Mouse (Mus musculus) neural tube, embryonic 14.5 days (tissue): ENCODE measurements around the gene Ern1. TPM values are rescaled to one million over a fixed set of nuclear protein-coding genes. Genes with fewer than 3 reads are reported as not detected.

ENCODE experiments used
- ATAC-seq: fragments of 200-750 bp; cut with Nextera tagmentation; 2 replicates; pipeline ENCODE4 v1.8.0; 2017; ENCODE audit warnings: low read depth, mild to moderate bottlenecking, moderate TSS enrichment, moderate library complexity
- H3K27ac ChIP-seq: fragments of 300-500 bp; sonication (generic); 2 replicates; pipeline ENCODE4 v1.5.1; 2014; ENCODE audit warnings: low read depth, mild to moderate bottlenecking, control low read depth, low read length, moderate library complexity, mixed read lengths
- H3K27me3 ChIP-seq: fragments of 300-500 bp; sonication (generic); 2 replicates; pipeline ENCODE4 v1.6.1; 2014; ENCODE audit warnings: low read length; ENCODE audit not compliant: control insufficient read depth, insufficient read depth
- H3K36me3 ChIP-seq: fragments of 300-500 bp; sonication (generic); 2 replicates; pipeline ENCODE4 v1.6.1; 2014; ENCODE audit warnings: low read length, mixed read lengths; ENCODE audit not compliant: control insufficient read depth, insufficient read depth
- H3K4me1 ChIP-seq: fragments of 300-500 bp; sonication (generic); 2 replicates; pipeline ENCODE4 v1.6.1; 2014; ENCODE audit warnings: low read length; ENCODE audit not compliant: control insufficient read depth, insufficient read depth
- H3K4me2 ChIP-seq: fragments of 300-500 bp; sonication (generic); 2 replicates; pipeline ENCODE4 v1.6.1; 2014; ENCODE audit warnings: mild to moderate bottlenecking, low read depth, low read length, control low read depth
- H3K4me3 ChIP-seq: fragments of 300-500 bp; sonication (generic); 2 replicates; pipeline ENCODE4 v1.5.1; 2014; ENCODE audit warnings: low read depth, low read length, control low read depth, mixed read lengths
- H3K9ac ChIP-seq: fragments of 300-500 bp; sonication (generic); replicated peaks from 2 replicates; pipeline ENCODE4 v1.6.1; 2014; ENCODE audit warnings: low read depth, mild to moderate bottlenecking, control low read depth, low read length, mixed read lengths
- H3K9me3 ChIP-seq: fragments of 300-500 bp; sonication (generic); 2 replicates; pipeline ENCODE4 v1.6.1; 2016; ENCODE audit warnings: low read length; ENCODE audit not compliant: control insufficient read depth
- WGBS: fragments of 180-500 bp; shearing (Covaris S2); extraction: QIAGEN DNeasy Blood & Tissue Kit; methylation state at CpG from one replicate; pipeline ENCODE4 v1.1.7; 2014; 5-methylcytosine and 5-hydroxymethylcytosine counted together
- polyA plus RNA-seq: library from polyadenylated mRNA; unstranded; fragments of >200 nt; fragmentation: Nextera tagmentation; extraction: Ambion mirVana; gene quantifications from 2 replicates; pipeline ENCODE4 v1.2.1, GENCODE M21; 2014

The Ern1 gene
- polyA plus RNA-seq, 1 experiment from 2014 or later, result 7.6 TPM

DNA sequence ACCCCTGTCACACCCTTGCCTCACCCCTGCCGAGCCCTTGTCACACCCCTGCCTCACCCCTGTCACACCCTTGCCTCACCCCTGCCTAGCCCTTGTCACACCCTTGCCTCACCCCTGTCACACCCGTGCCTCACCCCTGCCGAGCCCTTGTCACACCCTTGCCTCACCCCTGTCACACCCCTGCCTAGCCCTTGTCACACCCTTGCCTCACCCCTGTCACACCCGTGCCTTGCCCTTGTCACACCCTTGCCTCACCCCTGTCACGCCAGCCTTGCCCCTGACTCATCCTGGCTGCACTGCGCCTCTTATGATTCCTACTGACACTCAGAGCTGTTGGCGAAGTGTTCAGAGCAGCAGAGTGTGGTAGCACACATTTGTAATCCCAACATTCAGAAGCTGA lies 20.0 kb upstream of the Ern1 start:
- 0 out of 2 replicates have a peak, but pooled peaks cover 8% of the 10 kb centered on the region for H3K36me3 ChIP-seq
- WGBS, result 90% methylated on average over 7 of the region's 7 CpGs
- ATAC-seq, result no peak
- H3K27ac ChIP-seq, result no peak overlapping the region
- no peak overlapping the region for H3K9ac ChIP-seq
- no peaks in the 10 kb centered on the region for H3K4me1 ChIP-seq
- H3K27me3 ChIP-seq, result no peaks in the 10 kb centered on the region
- no peaks in the 10 kb centered on the region for H3K9me3 ChIP-seq
- H3K4me2 ChIP-seq, result no peak overlapping the region
- no peak overlapping the region for H3K4me3 ChIP-seq

DNA sequence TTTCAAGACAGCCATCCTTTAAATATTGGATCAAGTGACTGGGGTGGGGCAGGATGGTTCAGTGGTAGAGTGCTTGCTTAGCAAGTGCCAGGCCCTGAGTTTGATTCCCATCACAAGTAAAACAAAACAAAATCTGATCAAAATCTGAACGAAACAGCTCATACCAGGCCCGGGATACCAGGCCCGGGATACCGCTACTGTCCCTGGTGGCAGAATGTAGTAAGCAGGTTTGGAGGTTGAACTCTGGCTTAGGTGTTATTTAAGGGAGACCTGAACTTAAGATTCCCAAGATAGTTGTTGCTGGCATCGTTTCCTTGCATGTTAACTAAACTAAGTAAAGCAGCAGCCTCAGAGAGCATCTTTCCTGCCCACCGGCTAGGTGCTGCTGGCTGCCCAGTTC lies 18.6 kb upstream of the Ern1 start:
- H3K4me3 ChIP-seq, result no peak overlapping the region
- WGBS, result 88% methylated on average over 6 of the region's 6 CpGs

DNA sequence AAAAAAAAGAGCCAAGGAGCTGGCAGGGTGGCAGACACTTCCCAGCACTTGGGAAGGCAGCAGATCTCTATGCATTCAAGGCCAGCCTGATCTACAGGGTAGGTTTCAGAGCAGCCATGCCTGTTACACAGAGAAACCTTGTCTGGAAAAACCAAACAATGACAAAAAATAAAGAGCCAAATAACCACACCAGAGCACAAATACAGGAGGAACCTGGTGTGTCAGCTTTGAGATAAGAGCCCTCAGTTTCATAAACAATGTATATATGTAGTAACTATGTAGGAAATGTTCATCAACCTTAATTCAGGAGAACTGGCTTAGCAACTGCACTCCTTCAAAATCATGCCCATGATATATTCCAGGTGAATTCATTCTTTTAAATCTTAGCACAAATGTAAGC lies 16.5 kb upstream of the Ern1 start:
- 0 out of 2 replicates have a peak, but pooled peaks cover 5% of the 10 kb centered on the region for H3K36me3 ChIP-seq
- ATAC-seq, result no peak
- no peak overlapping the region for H3K9ac ChIP-seq
- H3K9me3 ChIP-seq, result no peaks in the 10 kb centered on the region
- H3K27me3 ChIP-seq, result no peaks in the 10 kb centered on the region
- no peak overlapping the region for H3K27ac ChIP-seq
- no peak overlapping the region for H3K4me3 ChIP-seq
- H3K4me2 ChIP-seq, result no peak overlapping the region
- 0 out of 2 replicates have a peak, but pooled peaks cover 8% of the 10 kb centered on the region for H3K4me1 ChIP-seq

More for the DNA sequence above, 18.6 kb upstream of the Ern1 start:
- Histone ChIP-seq H3K4me1 (0 out of 2 replicates have a peak, but pooled peaks cover 8% of the 10 kb centered on the region), H3K27me3 (no peaks in the 10 kb centered on the region), H3K4me2 (no peak overlapping the region), H3K27ac (no peak overlapping the region), H3K9ac (no peak overlapping the region), H3K36me3 (0 out of 2 replicates have a peak, but pooled peaks cover 8% of the 10 kb centered on the region), H3K9me3 (no peaks in the 10 kb centered on the region)
- ATAC-seq, result no peak

DNA sequence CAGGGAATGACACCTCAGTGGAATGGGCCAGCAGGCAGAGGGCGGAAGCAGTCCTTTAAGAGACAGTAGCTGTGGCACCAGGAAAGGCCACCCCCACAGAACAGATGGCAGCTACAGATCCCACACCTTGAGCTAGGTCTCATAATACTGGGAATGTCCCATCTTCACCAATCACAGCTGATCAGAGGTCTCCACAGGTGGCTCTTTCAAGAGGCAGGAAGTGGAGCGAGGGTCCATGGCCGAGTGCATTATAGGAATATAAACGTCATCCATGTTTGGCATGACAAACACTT lies 15.7 kb upstream of the Ern1 start:
- no peak for ATAC-seq
- no peak overlapping the region for H3K27ac ChIP-seq
- 86% methylated on average over 4 of the region's 4 CpGs for WGBS
- 0 out of 2 replicates have a peak, but pooled peaks cover 8% of the 10 kb centered on the region for H3K4me1 ChIP-seq
- H3K9me3 ChIP-seq, result no peaks in the 10 kb centered on the region
- H3K36me3 ChIP-seq, result 0 out of 2 replicates have a peak, but pooled peaks cover 3% of the 10 kb centered on the region
- H3K27me3 ChIP-seq, result no peaks in the 10 kb centered on the region
- H3K4me3 ChIP-seq, result no peak overlapping the region
- no peak overlapping the region for H3K9ac ChIP-seq
- no peak overlapping the region for H3K4me2 ChIP-seq

DNA sequence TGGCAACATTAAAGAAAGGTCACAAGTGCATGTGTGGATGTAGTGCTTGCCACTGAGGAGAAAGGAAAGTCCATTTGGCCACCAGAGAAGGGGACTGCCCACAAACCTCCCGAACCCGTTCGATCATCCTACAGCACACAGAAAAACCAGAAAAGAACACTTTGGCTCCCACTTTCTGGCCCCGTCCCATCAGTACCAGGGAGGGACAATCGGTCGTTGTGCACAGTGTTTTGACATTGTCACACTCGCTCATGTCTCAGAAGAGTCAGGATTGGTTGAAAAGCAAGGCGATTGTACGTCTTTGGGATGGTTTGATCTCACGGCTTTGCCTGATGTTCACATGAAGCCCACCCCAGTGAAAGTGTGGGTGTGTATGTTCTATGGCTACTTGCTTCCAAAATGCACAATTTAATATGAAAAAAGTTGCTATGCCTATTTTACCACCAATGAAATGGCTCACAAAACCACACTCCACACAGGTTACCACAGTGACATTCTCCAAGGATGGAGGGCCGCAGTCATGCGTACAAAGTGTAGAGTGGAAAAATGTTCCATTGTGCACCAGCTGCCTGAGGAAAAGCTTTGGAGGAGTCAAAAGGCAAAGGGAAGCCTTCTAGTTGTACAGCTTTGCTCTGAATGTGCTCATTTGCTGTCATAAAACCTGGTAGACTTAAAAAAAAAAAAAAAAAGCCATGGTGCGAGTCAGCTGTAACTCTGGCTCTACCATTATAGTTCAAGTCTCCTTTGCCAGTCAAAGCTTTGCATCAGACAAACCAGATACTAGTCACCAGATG lies 15.2 kb upstream of the Ern1 start:
- Histone ChIP-seq H3K36me3 (0 out of 2 replicates have a peak, but pooled peaks cover under 1% of the 10 kb centered on the region), H3K27ac (no peak overlapping the region), H3K4me3 (no peak overlapping the region), H3K4me1 (0 out of 2 replicates have a peak, but pooled peaks cover 8% of the 10 kb centered on the region), H3K4me2 (no peak overlapping the region), H3K9ac (no peak overlapping the region), H3K27me3 (no peaks in the 10 kb centered on the region), H3K9me3 (no peaks in the 10 kb centered on the region)
- ATAC-seq, result no peak
- 57% methylated on average over 13 of the region's 13 CpGs for WGBS

DNA sequence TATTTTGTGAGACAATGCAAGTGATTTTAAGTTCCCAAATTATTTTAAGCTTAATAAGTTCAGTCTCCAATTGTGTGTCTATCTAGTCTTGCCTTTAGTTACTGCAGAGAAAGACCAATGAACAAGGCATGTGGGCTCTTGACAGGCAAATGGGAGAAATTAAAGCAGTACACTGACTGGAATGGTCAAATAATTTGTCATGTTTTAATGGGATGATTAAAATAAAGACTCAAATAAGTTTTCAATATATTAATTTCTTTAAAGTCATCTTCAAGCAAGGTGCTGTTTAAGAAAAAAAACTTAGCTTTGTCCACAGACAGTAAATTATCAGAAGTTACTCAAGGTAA lies 14.5 kb upstream of the Ern1 start:
- H3K4me3 ChIP-seq, result no peak overlapping the region; the same call in 1 of the 2 replicates
- H3K9ac ChIP-seq, result peak overlapping the region; percentile 99; the same call in 1 of the 2 replicates
- no peaks in the 10 kb centered on the region for H3K36me3 ChIP-seq
- H3K9me3 ChIP-seq, result no peaks in the 10 kb centered on the region
- peak overlapping the region; percentile 90 for H3K4me2 ChIP-seq
- ATAC-seq, result no peak
- H3K4me1 ChIP-seq, result 0 out of 2 replicates have a peak, but pooled peaks cover 8% of the 10 kb centered on the region
- H3K27me3 ChIP-seq, result no peaks in the 10 kb centered on the region
- H3K27ac ChIP-seq, result no peak overlapping the region; the same call in 1 of the 2 replicates

DNA sequence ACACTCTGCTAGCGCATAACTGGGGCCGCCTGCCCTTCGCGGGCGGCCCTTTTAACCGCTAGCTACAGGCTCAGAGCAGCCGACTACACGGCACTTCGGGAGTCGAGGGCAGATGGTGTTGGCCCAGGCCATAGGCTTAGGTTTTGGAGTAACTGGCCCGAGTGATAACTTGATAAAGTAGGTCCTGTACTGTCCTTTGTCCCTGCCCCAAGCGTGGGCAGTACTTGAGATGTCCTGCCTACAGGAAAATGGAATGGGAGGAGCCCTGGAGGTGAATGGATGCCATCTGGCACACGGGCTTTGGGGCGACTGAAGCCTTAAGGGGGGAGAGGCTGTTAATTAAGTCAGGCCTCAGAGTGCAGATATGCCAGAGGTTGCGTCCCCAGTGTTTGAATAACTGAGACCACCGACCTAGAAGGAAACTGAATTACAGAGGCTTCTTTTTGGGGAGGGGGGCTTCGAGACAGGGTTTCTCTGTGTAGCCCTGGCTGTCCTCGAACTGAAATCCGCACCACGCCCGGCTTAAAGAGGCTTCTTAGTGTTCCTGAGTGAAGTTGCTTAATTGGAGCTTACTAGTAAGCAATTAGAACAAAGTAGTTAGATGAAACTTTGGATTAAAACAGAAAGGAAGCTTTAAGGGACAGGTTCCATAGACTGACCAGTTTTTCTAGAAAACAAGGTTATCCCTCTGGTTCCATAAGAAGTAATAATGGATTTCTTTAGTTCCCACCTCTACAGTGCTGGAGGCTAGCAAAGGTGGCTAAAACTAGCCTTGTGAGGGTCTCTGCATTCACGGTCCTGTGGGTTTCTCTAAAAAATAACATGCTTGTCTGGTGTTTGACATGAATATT lies 13.9 kb upstream of the Ern1 start:
- Histone ChIP-seq H3K27me3 (no peaks in the 10 kb centered on the region), H3K9me3 (no peaks in the 10 kb centered on the region), H3K36me3 (no peaks in the 10 kb centered on the region), H3K4me1 (0 out of 2 replicates have a peak, but pooled peaks cover 8% of the 10 kb centered on the region), H3K4me2 (peak overlapping the region; percentile 90), H3K9ac (peak overlapping the region; percentile 99), H3K4me3 (peak overlapping the region; percentile 98), H3K27ac (peak overlapping the region; percentile 96)
- WGBS, result under 1% methylated on average over 22 of the region's 22 CpGs
- ATAC-seq, result peak; percentile 76

DNA sequence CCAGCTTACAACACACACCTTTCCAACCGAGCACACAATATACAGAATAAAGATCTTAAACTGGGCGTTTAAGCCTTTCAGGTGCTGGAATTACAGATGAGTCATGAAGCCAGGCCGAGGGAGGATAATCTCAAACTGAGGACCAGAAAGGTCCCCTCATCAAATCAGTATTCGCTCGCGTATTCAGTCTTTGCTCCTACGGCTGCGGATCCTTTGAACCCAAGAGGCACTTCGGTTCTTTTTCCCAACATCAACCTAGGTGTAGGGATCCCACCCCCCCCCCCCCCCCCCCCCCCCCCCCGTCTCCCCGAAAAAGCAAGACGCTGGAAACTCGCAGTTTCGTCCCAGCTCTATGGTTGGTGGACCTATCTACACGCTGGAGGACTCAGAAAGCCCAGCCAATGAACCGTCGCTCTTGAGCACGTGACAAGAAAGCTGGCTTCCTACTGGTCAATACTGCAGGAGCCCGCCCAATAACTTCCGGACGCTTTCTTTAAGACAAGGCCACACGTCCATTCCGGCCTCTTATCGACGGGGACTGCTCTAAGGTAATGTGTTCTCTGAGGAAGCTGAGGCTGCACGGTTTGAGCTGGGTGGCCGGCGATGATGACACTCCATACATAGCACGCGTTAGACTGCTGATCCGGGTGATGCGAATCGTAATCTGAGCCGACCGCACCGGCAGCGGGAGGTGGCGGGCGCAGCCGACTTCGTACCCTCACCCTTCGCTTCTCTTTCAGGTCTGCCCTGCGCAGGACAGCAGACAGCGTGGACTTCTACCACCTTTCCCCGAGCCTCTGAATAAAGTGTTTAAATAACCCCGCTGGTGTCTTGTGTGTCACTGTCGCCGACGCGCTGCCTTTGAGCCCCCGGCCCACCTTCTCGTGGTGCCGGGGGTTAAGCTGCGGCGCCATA lies 13.0 kb upstream of the Ern1 start:
- Histone ChIP-seq H3K36me3 (no peaks in the 10 kb centered on the region), H3K9ac (peak overlapping the region; percentile 99), H3K9me3 (no peaks in the 10 kb centered on the region), H3K27ac (peak overlapping the region; percentile 96), H3K4me1 (0 out of 2 replicates have a peak, but pooled peaks cover 8% of the 10 kb centered on the region), H3K4me2 (peak overlapping the region; percentile 90), H3K27me3 (no peaks in the 10 kb centered on the region), H3K4me3 (peak overlapping the region; percentile 98)
- ATAC-seq, result peak; percentile 99
- under 1% methylated on average over 52 of the region's 55 CpGs for WGBS
